Mouse (Mus musculus) regulatory T cell (primary cell): ENCODE data around the gene Ptpa.
"Not testable (repeated sequence)": the region's sequence is repeated elsewhere in the genome, so short reads cannot be mapped to it uniquely, and the experiment has no call there.

Source experiments
- in situ Hi-C: fragments of 300-600 bp; cut with MboI, MseI; formaldehyde crosslinking; loops from one replicate; pipeline ENCODE4 v1.15.1; 2025; ENCODE audit warnings: high pct_unique_total_duplicates

The Ptpa gene

GRCm38 (mm10) chr2:30402351-30402826, 13.4 kb upstream of the Ptpa start:
- in situ Hi-C loops, result no loop called here

GRCm38 (mm10) chr2:30402843-30403242, 13.0 kb upstream of the Ptpa start:
- in situ Hi-C loops, result no loop called here

- in situ Hi-C loops, result no loop called here
Observed at GRCm38 (mm10) chr2:30403870-30404269, 12.0 kb upstream of the Ptpa start.

- in situ Hi-C loops, result no loop called here
Observed at GRCm38 (mm10) chr2:30407221-30407620, 8.6 kb upstream of the Ptpa start.

- in situ Hi-C loops, result no loop called here
Observed at GRCm38 (mm10) chr2:30407778-30408177, 8.1 kb upstream of the Ptpa start.

GRCm38 (mm10) chr2:30408452-30409100, 7.3 kb upstream of the Ptpa start:
- in situ Hi-C loops, result no loop called here

GRCm38 (mm10) chr2:30409454-30410176, 6.2 kb upstream of the Ptpa start:
- in situ Hi-C loops, result no loop called here

- in situ Hi-C loops, result no loop called here
Observed at GRCm38 (mm10) chr2:30413038-30413973, 2.5 kb upstream of the Ptpa start.

GRCm38 (mm10) chr2:30414101-30414500, 1.7 kb upstream of the Ptpa start:
- in situ Hi-C loops, result no loop called here

- in situ Hi-C loops, result no loop called here
Observed at GRCm38 (mm10) chr2:30414681-30415080, 1.2 kb upstream of the Ptpa start.

GRCm38 (mm10) chr2:30415157-30415935, 493 bp upstream of the Ptpa start, which contains the start of gene Crat:
Gene Crat, minus strand, starts transcription at chr2:30415813.
- in situ Hi-C loops, result no loop called here

GRCm38 (mm10) chr2:30416649-30416965, 768 bp downstream of the Ptpa start:
- in situ Hi-C loops, result no loop called here

GRCm38 (mm10) chr2:30417154-30417553, 1.3 kb downstream of the Ptpa start:
- in situ Hi-C loops, result not testable (repeated sequence)

GRCm38 (mm10) chr2:30417595-30418165, 1.8 kb downstream of the Ptpa start:
- in situ Hi-C loops, result no loop called here

GRCm38 (mm10) chr2:30418259-30418658, 2.4 kb downstream of the Ptpa start:
- in situ Hi-C loops, result no loop called here

GRCm38 (mm10) chr2:30419112-30419511, 3.3 kb downstream of the Ptpa start:
- in situ Hi-C loops, result no loop called here

- in situ Hi-C loops, result no loop called here
Observed at GRCm38 (mm10) chr2:30421432-30421831, 5.6 kb downstream of the Ptpa start.

GRCm38 (mm10) chr2:30429156-30429555, 13.3 kb downstream of the Ptpa start:
- in situ Hi-C loops, result no loop called here

- in situ Hi-C loops, result no loop called here
Observed at GRCm38 (mm10) chr2:30435326-30436155, 19.7 kb downstream of the Ptpa start.

GRCm38 (mm10) chr2:30436156-30436545, 20.3 kb downstream of the Ptpa start:
- in situ Hi-C loops, result no loop called here
